Mouse (Mus musculus): ENCODE results near the gene Mrps16.

DNA sequence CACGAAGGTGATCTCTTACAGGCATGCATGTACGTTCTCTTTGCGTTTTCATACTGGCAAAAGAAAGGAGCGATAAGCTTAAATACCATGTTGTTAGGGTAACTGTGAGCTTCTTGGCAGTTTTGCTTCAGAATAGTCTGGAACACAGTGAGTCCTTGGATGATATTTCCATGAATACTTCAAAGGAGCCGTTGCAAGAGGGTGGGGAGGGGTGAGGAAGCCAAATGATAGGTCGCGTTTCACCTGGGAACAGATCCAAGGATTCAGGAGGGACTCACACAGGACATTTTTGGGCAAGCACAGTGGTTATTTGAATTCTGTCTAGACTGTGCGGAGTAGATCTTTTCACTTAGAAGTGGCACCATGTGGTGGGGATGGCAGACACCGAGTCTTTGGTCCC is 3.8 kb upstream of the Mrps16 start:
- TF ChIP-seq POLR2A (IDR thresholded peaks at IDR 0.05; ENCODE audit: low read depth, low read length) (no peak), CTCF (IDR thresholded peaks at IDR 0.05; ENCODE audit: extremely low read depth, insufficient read length, insufficient replicate concordance, low read depth, low read length) (no peak)
